Mouse (Mus musculus) hindbrain, postnatal 0 days (tissue): ENCODE data around the gene Dmbt1. TPM values are rescaled to one million over a fixed set of nuclear protein-coding genes. Genes with fewer than 3 reads are reported as not detected.
"Not testable (repeated sequence)": the region's sequence is repeated elsewhere in the genome, so short reads cannot be mapped to it uniquely, and the experiment has no call there.

Experiments used
- ATAC-seq: fragments of 200-750 bp; cut with Nextera tagmentation; 2 replicates; pipeline ENCODE4 v1.8.0; 2017; ENCODE audit warnings: mild to moderate bottlenecking, moderate TSS enrichment, moderate library complexity
- DNase-seq: peaks from one replicate; pipeline ENCODE4 v3.0.0-alpha.2; 2015; ENCODE audit warnings: low spot score
- H3K27ac ChIP-seq: fragments of 300-500 bp; sonication (generic); 2 replicates; pipeline ENCODE4 v1.5.1; 2014; ENCODE audit warnings: mild to moderate bottlenecking
- H3K27me3 ChIP-seq: fragments of 300-500 bp; sonication (generic); 2 replicates; pipeline ENCODE4 v1.6.1; 2014; ENCODE audit warnings: low read length, mixed read lengths; ENCODE audit not compliant: insufficient read depth
- H3K36me3 ChIP-seq: fragments of 300-500 bp; sonication (generic); 2 replicates; pipeline ENCODE4 v1.6.1; 2014; ENCODE audit warnings: low read length, mixed read lengths; ENCODE audit not compliant: insufficient read depth
- H3K4me1 ChIP-seq: fragments of 300-500 bp; sonication (generic); 2 replicates; pipeline ENCODE4 v1.6.1; 2014; ENCODE audit warnings: antibody characterized with exemption, low read length, mixed read lengths; ENCODE audit not compliant: insufficient read depth
- H3K4me2 ChIP-seq: fragments of 300-500 bp; sonication (generic); 2 replicates; pipeline ENCODE4 v1.6.1; 2014; ENCODE audit warnings: low read depth, mild to moderate bottlenecking, low read length, moderate library complexity, mixed read lengths
- H3K4me3 ChIP-seq: fragments of 300-500 bp; sonication (generic); 2 replicates; pipeline ENCODE4 v1.5.1; 2014; ENCODE audit warnings: low read length
- H3K9ac ChIP-seq: fragments of 300-500 bp; sonication (generic); replicated peaks from 2 replicates; pipeline ENCODE4 v1.6.1; 2014; ENCODE audit warnings: mild to moderate bottlenecking, low read length, moderate library complexity, mixed read lengths
- H3K9me3 ChIP-seq: fragments of 300-500 bp; sonication (generic); 2 replicates; pipeline ENCODE4 v1.6.1; 2016; ENCODE audit warnings: low read length, mixed read lengths
- CTCF ChIP-seq: IDR thresholded peaks from 2 replicates; pipeline ENCODE4 v1.5.1; 2016; ENCODE audit warnings: antibody characterized with exemption, control low read depth, low read depth
- WGBS: fragments of 180-500 bp; shearing (Covaris S2); extraction: QIAGEN DNeasy Blood & Tissue Kit; methylation state at CpG from one replicate; pipeline ENCODE4 v1.1.7; 2014; 5-methylcytosine and 5-hydroxymethylcytosine counted together
- polyA plus RNA-seq: library from polyadenylated mRNA; unstranded; fragments of >200 nt; fragmentation: Nextera tagmentation; extraction: Ambion mirVana; gene quantifications from 2 replicates; pipeline ENCODE4 v1.2.1, GENCODE M21; 2015
- total RNA-seq: library from RNA; depleted of rRNA; stranded (reverse); fragments of >200 nt; gene quantifications from 2 replicates; pipeline ENCODE4 v1.2.3, GENCODE M21; 2014

Dmbt1 gene
- total and polyA plus RNA-seq, 2 experiments from 2014 or later: not detected

DNA sequence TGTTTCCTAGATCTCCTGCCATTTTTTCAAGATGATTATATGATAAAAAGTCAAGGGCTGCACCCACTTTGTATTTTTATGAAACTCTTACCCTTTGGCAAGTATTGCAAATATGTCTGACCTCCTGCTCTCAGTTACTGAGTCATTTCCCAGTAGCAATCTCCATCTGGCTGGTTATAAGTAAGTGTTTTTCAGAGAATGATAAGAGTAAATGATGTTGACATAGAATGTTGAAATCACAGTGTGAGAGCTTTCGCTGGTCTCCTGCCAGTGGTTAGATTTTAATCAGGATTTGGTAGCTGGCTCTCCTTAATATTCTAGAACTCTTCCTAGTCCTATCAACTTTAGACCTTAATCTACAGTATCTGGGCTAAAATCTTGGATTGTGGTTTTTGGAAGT lies 20.0 kb upstream of the Dmbt1 start:
- Histone ChIP-seq H3K9ac (no peak overlapping the region), H3K4me2 (no peak overlapping the region), H3K27ac (no peak overlapping the region), H3K27me3 (no peaks in the 10 kb centered on the region), H3K4me3 (no peak overlapping the region), H3K9me3 (0 out of 2 replicates have a peak, but pooled peaks cover 7% of the 10 kb centered on the region), H3K4me1 (no peaks in the 10 kb centered on the region), H3K36me3 (no peaks in the 10 kb centered on the region)
- WGBS: 78% methylated on average over 1 of the region's 1 CpGs
- ATAC-seq (no peak), DNase-seq (no peak)
- TF ChIP-seq CTCF: no peak

GRCm38 (mm10) chr7:131019181-131019580 lies 12.7 kb upstream of the Dmbt1 start:
- H3K4me3 ChIP-seq: no peak overlapping the region
- H3K9me3 ChIP-seq: 0 out of 2 replicates have a peak, but pooled peaks cover 4% of the 10 kb centered on the region
- H3K9ac ChIP-seq: no peak overlapping the region
- no peak overlapping the region for H3K27ac ChIP-seq
- no peaks in the 10 kb centered on the region for H3K4me1 ChIP-seq
- no peaks in the 10 kb centered on the region for H3K27me3 ChIP-seq
- 79% methylated on average over 2 of the region's 2 CpGs for WGBS
- TF ChIP-seq CTCF: no peak
- no peaks in the 10 kb centered on the region for H3K36me3 ChIP-seq
- H3K4me2 ChIP-seq: no peak overlapping the region
- DNase-seq (no peak), ATAC-seq (no peak)

DNA sequence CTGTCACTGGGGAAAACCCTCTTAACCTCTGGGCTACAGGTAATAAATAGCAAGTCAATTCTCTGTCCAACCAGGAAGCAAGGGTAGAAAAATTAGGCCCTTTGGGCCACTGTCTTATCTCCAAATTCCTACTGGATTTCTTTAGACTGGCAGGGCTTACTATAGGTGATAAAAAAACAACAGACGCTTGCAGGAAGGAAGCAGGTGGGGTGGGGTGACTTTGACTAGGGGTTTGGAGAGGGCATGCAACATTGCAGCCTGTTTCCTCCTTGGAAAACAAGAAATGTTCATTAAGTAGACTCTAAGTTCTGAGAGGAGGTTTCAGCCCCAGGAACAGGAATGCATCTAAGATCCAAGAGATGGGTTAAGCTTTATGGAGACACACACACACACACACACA lies 7.0 kb upstream of the Dmbt1 start:
- Histone ChIP-seq H3K9me3 (no peaks in the 10 kb centered on the region), H3K4me3 (no peak overlapping the region), H3K4me2 (no peak overlapping the region), H3K36me3 (no peaks in the 10 kb centered on the region), H3K27ac (no peak overlapping the region), H3K9ac (no peak overlapping the region), H3K27me3 (no peaks in the 10 kb centered on the region), H3K4me1 (no peaks in the 10 kb centered on the region)
- ATAC-seq: no peak
- 71% methylated on average over 1 of the region's 1 CpGs for WGBS
- DNase-seq: no peak
- no peak for TF ChIP-seq CTCF

DNA sequence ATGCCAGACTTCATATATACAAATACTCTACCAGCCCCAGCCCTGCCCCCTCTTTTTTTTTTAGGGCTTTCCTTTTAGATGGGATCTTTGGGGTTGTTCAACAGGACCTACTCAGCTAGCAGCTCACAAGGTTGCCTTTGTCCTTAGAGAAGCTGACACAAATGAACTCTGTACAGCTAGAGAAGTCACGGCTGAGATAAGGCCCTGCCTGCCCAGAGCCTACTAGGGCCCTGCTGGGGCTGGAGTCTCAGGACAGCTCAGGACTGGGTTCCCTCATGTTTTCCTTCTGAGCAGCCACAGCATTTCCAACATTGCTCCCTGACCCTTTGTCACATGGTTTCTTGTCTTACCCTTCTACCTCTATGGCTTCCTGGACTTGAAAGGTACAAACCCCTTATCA lies 4.3 kb upstream of the Dmbt1 start:
- 85% methylated on average over 1 of the region's 1 CpGs for WGBS
- DNase-seq (no peak), ATAC-seq (no peak)
- Histone ChIP-seq H3K36me3 (no peaks in the 10 kb centered on the region), H3K9ac (no peak overlapping the region), H3K4me3 (no peak overlapping the region), H3K4me2 (no peak overlapping the region), H3K27ac (no peak overlapping the region), H3K4me1 (no peaks in the 10 kb centered on the region), H3K9me3 (no peaks in the 10 kb centered on the region), H3K27me3 (no peaks in the 10 kb centered on the region)
- TF ChIP-seq CTCF: no peak

- no peak overlapping the region for H3K4me2 ChIP-seq
- no peaks in the 10 kb centered on the region for H3K36me3 ChIP-seq
- H3K27ac ChIP-seq: no peak overlapping the region
- ATAC-seq (no peak), DNase-seq (no peak)
- H3K4me3 ChIP-seq: no peak overlapping the region
- 81% methylated on average over 3 of the region's 3 CpGs for WGBS
- H3K27me3 ChIP-seq: no peaks in the 10 kb centered on the region
- H3K9me3 ChIP-seq: no peaks in the 10 kb centered on the region
- H3K4me1 ChIP-seq: no peaks in the 10 kb centered on the region
- no peak overlapping the region for H3K9ac ChIP-seq
- TF ChIP-seq CTCF: no peak
Observed at GRCm38 (mm10) chr7:131036396-131036795, 4.5 kb downstream of the Dmbt1 start.

DNA sequence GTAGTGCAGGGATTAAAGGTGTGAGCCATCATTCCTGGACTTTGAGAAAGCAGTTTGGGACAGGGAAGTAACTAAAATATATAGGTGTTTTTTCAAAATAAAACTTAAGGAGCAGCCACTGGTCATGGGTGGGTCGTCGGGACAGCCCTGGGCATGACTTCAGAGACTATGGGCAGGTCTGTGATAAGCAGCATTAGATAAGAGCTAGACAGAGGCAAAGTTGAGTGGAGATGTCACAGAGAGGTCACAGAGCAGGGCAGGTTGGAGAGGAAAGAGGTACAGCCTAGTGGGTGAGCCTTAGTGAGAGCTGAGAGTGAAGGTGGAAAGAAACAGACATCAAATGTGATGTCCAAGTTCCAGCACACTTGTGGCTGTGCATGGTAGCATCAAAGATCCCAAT lies 5.2 kb downstream of the Dmbt1 start:
- 91% methylated on average over 2 of the region's 2 CpGs for WGBS
- H3K4me1 ChIP-seq: no peaks in the 10 kb centered on the region
- H3K36me3 ChIP-seq: no peaks in the 10 kb centered on the region
- H3K4me3 ChIP-seq: no peak overlapping the region
- H3K27ac ChIP-seq: no peak overlapping the region
- H3K9me3 ChIP-seq: no peaks in the 10 kb centered on the region
- no peak overlapping the region for H3K9ac ChIP-seq
- no peak for TF ChIP-seq CTCF
- H3K4me2 ChIP-seq: no peak overlapping the region
- H3K27me3 ChIP-seq: no peaks in the 10 kb centered on the region
- ATAC-seq (no peak), DNase-seq (no peak)

- not testable (repeated sequence) for H3K27ac ChIP-seq, H3K9ac ChIP-seq, H3K36me3 ChIP-seq, H3K9me3 ChIP-seq, H3K27me3 ChIP-seq, DNase-seq, H3K4me1 ChIP-seq, ATAC-seq, H3K4me2 ChIP-seq, H3K4me3 ChIP-seq
- 71% methylated on average over 7 of the region's 8 CpGs for WGBS
Observed at GRCm38 (mm10) chr7:131040760-131041159, 8.9 kb downstream of the Dmbt1 start.

GRCm38 (mm10) chr7:131042657-131043056 lies 10.8 kb downstream of the Dmbt1 start:
- peak; percentile 41 for TF ChIP-seq CTCF
- no peak overlapping the region for H3K4me3 ChIP-seq
- no peaks in the 10 kb centered on the region for H3K4me1 ChIP-seq
- H3K27me3 ChIP-seq: no peaks in the 10 kb centered on the region
- 67% methylated on average over 1 of the region's 1 CpGs for WGBS
- ATAC-seq (no peak), DNase-seq (no peak)
- no peaks in the 10 kb centered on the region for H3K9me3 ChIP-seq
- H3K9ac ChIP-seq: no peak overlapping the region
- H3K27ac ChIP-seq: no peak overlapping the region
- H3K36me3 ChIP-seq: no peaks in the 10 kb centered on the region
- no peak overlapping the region for H3K4me2 ChIP-seq
